Mouse (Mus musculus) left cerebral cortex, postnatal 36 days (tissue): Measurements from ENCODE around the gene 1700029F12Rik. TPM values are rescaled to one million over a fixed set of nuclear protein-coding genes. Genes with fewer than 3 reads are reported as not detected.

Source experiments
- DNase-seq, 2 experiments: peaks; one replicate each; pipeline ENCODE4 v3.0.0; 2021 to 2022; ENCODE audit warnings: low spot score in 2 of 2, mixed read lengths in 1 of 2
- intact Hi-C: fragments of 180-260 bp; cut with DNase I; formaldehyde crosslinking; loops from one replicate; pipeline ENCODE4 v1.15.1; 2025
- total RNA-seq, 2 experiments: library from RNA; stranded (reverse); gene quantifications; 2 replicates each; pipeline ENCODE4 v1.2.3; 2021

1700029F12Rik gene
- total RNA-seq, 2 experiments from 2014 or later, result not detected

- intact Hi-C loops, result no loop called here
- no peak for DNase-seq
These were observed 50.7 kb downstream of the 1700029F12Rik start for GRCm38 (mm10) chr13:96983251-96984126.

- intact Hi-C loops, result no loop called here
These were observed 53.6 kb downstream of the 1700029F12Rik start for GRCm38 (mm10) chr13:96980561-96980960.

GRCm38 (mm10) chr13:96976986-96977595 is 57.1 kb downstream of the 1700029F12Rik start:
- intact Hi-C loops, result no loop called here
- DNase-seq, result no peak

More at GRCm38 (mm10) chr13:96980561-96980960, 53.6 kb downstream of the 1700029F12Rik start:
- DNase-seq, result no peak

- no peak for DNase-seq
- intact Hi-C loops, result no loop called here
These were observed 60.8 kb downstream of the 1700029F12Rik start for GRCm38 (mm10) chr13:96973318-96973717.

Other genes with a start within 250 kb of the 1700029F12Rik start
- gene Gcnt4, start 109.7 kb downstream of the 1700029F12Rik start, total RNA-seq, result 10 to 100 TPM in 1 of 2 experiments, 1 to 10 TPM in 1; 9.0 to 14.2 TPM
- 10 to 100 TPM; 44.6 to 47.7 TPM for gene Fam169a, start 32.9 kb upstream of the 1700029F12Rik start, total RNA-seq
- gene Gm6169, start 64.9 kb upstream of the 1700029F12Rik start, total RNA-seq, result 1 to 10 TPM in 1 of 2 experiments, not detected in 1; 2.3 TPM
- gene Gfm2, start 103.6 kb upstream of the 1700029F12Rik start, total RNA-seq, result 10 to 100 TPM; 21.0 to 30.8 TPM
- 10 to 100 TPM; 37.1 to 37.3 TPM for gene Nsa2, start 103.6 kb upstream of the 1700029F12Rik start, total RNA-seq
- gene Hexb, start 164.0 kb upstream of the 1700029F12Rik start, total RNA-seq, result 100 to 1,000 TPM; 111 to 119 TPM
- 100 to 1,000 TPM; 570 to 627 TPM for gene Enc1, start 206.7 kb upstream of the 1700029F12Rik start, total RNA-seq